Mouse (Mus musculus): ENCODE data around the gene Tspan10. TPM values are rescaled to one million over a fixed set of nuclear protein-coding genes. Genes with fewer than 3 reads are reported as not detected.
"Not testable (repeated sequence)": the region's sequence is repeated elsewhere in the genome, so short reads cannot be mapped to it uniquely, and the experiment has no call there.

Tspan10 gene
- total RNA-seq (2022) = 1 to 10 TPM in 1 of 4 experiments, not detected in 3; 2.4 TPM

- DNase-seq (ENCODE audit: low spot score in 2 of 2) = no peak
These were observed at the start of gene Tspan10 for GRCm38 (mm10) chr11:120442344-120442743. Gene Tspan10 (plus strand): TSS chr11:120442644.

- DNase-seq (ENCODE audit: low spot score in 2 of 2) = no peak
These were observed 46.8 kb upstream of the Tspan10 start for GRCm38 (mm10) chr11:120395661-120396060.

DNA sequence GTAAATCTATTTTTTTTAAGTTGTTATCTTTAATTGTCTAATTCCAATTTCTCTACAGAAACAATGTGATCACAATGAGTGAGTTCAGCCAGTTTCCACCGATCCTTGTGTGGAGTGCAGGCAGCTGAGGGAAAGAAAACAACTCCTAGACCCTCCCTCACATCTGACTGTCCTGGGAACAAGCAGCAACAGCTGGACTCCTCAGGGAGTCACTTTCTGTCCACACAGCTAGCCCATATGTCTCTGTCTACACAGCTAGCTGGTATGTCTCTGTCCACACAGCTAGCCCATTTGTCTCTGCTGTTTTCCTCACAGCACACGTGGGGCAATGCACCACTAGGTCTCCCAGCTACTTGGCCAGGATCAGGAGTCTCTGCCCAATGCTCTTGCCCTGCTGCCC, 44.8 kb upstream of the Tspan10 start:
- DNase-seq (ENCODE audit: low spot score in 2 of 2) = no peak

DNA sequence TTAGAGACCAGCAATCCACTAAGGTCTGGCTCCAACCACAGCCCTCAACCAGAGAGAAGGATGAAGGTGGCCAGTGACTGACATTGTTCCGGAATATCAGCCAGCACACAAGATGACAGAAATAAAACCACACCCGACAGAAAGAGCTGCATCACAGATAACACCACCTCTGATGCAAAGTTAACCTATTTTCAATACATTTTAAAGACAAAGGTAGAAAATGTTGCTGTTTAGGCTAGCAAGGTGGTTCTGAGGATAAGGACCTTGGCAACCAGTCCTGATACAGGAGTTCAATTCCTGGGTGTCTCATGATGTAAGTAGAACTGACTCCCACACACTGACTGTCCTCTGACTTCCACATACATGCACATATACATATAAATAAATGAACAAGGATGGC, 43.1 kb upstream of the Tspan10 start:
- no peak for DNase-seq (ENCODE audit: low spot score in 2 of 2)

- no peak for DNase-seq (ENCODE audit: low spot score in 2 of 2)
These were observed 37.6 kb upstream of the Tspan10 start for GRCm38 (mm10) chr11:120404814-120405213.

DNA sequence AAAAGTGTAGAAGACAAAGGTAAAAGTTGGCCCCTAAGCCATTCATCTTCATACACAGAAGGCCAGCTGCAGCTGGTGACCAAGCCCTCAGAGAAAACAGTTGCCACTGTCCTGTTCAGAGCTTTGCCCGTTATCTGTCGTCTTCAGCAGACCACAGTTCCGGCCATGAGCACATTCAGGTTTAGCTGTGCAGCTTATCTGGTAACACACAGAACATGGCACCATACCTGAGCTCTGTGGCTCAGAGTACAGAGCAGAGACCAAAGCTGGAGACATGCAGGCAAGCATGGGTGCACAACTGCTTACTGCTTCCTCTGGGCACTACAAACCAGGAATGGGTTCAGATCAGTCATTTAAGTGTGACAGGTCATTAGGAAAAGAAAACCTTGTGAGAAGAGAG, 36.6 kb upstream of the Tspan10 start:
- no peak for DNase-seq (ENCODE audit: low spot score in 2 of 2)

- DNase-seq (ENCODE audit: low spot score in 2 of 2) = no peak
These were observed 36.0 kb upstream of the Tspan10 start for GRCm38 (mm10) chr11:120406445-120406844.

- not testable (repeated sequence) for DNase-seq (ENCODE audit: low spot score in 2 of 2)
These were observed 28.8 kb upstream of the Tspan10 start for GRCm38 (mm10) chr11:120413621-120414020.

GRCm38 (mm10) chr11:120417852-120418251, 24.6 kb upstream of the Tspan10 start:
- no peak for DNase-seq (ENCODE audit: low spot score in 2 of 2)

- DNase-seq (ENCODE audit: low spot score in 2 of 2) = no peak
These were observed 23.9 kb upstream of the Tspan10 start for GRCm38 (mm10) chr11:120418592-120418991.

- DNase-seq (ENCODE audit: low spot score in 2 of 2) = no peak
These were observed 19.5 kb upstream of the Tspan10 start for GRCm38 (mm10) chr11:120422651-120423568.

DNA sequence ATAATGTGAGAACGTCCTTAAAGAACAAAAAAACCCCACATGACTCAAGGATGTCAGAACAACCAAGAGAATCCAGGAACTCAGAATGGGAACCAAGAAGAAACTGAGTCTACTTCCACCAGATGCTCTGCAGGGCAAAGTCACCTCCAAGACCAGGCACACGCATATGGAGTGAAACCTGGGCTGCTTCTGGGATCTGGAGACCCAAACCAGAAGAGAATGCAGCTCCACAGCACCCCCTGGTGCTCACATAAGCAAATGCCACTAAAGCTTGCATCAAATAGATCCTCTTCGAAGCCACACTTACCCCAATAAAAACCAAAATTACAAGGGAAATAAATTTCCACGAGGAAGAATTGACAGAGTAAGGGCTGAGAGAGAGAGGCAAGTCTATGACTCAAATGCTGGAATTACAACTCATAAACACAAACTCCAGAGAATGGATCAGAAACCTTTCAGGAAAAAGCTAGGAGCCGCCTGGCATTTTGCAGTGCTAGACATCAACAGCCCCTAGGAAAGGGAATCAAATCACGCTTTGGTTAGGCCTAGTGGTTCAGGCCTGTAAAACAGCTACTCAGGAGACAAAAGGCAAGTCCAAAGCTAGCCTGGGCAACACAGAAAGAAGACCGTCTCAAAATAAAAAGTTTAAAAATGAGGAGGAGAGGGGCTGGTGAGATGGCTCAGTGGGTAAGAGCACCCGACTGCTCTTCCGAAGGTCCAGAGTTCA, 18.7 kb upstream of the Tspan10 start:
- peak; percentile 19 to 61 for DNase-seq (ENCODE audit: low spot score in 2 of 2)

- DNase-seq (ENCODE audit: low spot score in 2 of 2) = no peak
These were observed 15.7 kb upstream of the Tspan10 start for GRCm38 (mm10) chr11:120426727-120427126.

GRCm38 (mm10) chr11:120437152-120437856, 5.1 kb upstream of the Tspan10 start, which contains the start of gene Nploc4:
Gene Nploc4 (minus strand): TSS chr11:120437708.
- peak; percentile 56 to 79 for DNase-seq (ENCODE audit: low spot score in 2 of 2)

DNA sequence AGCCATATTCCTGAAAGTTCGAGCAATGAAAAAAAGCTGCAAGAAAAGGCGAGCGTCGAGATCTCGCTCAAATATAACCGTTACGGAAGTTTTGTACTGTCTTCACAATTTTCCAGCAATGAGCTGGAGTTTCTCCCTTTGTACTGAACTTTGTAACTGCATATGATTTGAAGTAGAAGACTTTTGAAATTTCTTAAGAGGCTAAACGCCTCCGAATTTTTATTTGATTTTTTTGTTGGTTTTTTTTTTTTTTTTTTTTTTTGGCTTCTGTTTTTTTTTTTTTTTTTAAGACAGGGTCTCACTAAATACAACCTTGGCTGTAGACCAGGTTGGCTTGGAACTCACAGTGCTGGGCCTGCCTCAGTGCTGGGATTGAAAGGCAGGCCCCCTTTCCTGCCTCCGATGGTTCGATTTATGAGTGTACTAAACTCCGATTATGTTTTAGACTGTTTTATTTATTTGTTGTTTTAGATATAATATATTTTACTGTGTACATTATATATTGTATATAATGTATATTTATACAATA, 4.5 kb upstream of the Tspan10 start:
- DNase-seq (ENCODE audit: low spot score in 2 of 2) = no peak

GRCm38 (mm10) chr11:120442765-120443280, 379 bp downstream of the Tspan10 start:
- no peak for DNase-seq (ENCODE audit: low spot score in 2 of 2)

DNA sequence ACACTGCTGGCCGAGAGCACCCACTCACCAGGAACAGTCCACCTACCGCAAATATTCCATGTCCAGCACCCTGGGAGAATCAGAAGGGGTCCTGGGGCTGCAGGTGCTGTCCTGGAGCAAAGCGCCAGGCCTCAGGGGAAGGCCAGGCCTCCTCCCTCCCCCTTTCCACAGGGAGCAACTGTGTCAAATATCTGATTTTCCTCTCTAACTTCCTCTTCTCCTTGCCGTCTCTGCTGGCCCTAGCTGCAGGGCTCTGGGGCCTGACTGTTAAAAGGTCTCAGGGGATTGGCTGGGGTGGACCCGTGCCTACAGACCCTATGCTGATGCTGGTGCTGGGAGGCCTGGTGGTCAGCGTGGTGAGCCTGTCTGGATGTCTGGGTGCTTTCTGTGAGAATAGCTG, 1.7 kb downstream of the Tspan10 start:
- no peak for DNase-seq (ENCODE audit: low spot score in 2 of 2)

GRCm38 (mm10) chr11:120445475-120445874, 3.0 kb downstream of the Tspan10 start:
- DNase-seq (ENCODE audit: low spot score in 2 of 2) = no peak

DNA sequence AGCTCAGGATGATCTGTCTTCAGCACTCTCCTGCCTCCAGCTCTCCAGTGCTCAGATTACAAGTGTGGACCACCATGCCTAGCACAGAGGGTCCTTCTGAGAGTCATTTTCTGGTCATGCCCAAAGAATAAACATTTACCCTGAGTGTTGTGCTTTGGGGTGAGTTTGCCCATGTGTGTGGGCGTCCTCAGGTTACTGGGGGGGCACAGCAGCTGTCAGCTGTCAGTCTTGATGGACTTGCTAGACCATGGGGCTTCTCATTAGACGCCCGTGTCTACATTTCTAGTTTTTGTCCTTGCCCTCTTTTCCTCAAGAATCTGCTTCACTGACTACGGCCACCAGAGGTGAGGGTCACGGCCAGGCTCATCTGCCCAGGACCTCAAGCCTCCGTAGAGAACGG, 4.7 kb downstream of the Tspan10 start:
- DNase-seq (ENCODE audit: low spot score in 2 of 2) = no peak

GRCm38 (mm10) chr11:120452246-120452645, 9.8 kb downstream of the Tspan10 start:
- no peak for DNase-seq (ENCODE audit: low spot score in 2 of 2)

DNA sequence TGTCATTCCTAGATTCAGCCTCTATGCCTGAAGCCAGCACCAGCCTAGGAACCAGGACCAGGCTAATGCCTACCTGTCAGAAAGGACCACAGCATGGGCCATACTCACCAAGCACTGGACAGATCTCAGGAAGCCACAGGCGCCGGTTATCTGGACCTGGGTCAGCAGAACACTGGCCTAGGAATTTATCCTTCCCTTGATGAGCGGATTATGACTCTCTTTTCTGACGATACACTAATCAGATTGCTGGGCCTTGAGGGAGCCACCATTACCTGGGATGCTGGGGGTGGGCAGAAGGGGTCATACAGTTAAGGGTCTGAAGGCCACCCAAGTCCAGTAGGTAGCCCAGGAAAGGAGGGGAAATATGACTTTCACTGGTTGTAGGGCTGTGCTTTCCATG, 10.9 kb downstream of the Tspan10 start, which contains the start of gene Pde6g:
Gene Pde6g (minus strand): TSS at position 195 of the 400 bp plus-strand sequence.
- DNase-seq (ENCODE audit: low spot score in 2 of 2) = no peak
